Mouse (Mus musculus): ENCODE measurements around the gene Mark3. TPM values are rescaled to one million over a fixed set of nuclear protein-coding genes. Genes with fewer than 3 reads are reported as not detected.

The Mark3 gene
- total and polyA plus RNA-seq, 3 experiments, result 18.1 to 52.5 (median 50.6) TPM

GRCm38 (mm10) chr12:111664144-111664634, 89.9 kb downstream of the Mark3 start:
- no peak overlapping the region for H3K9ac ChIP-seq (ENCODE audit: low read depth, low read length)
- peak overlapping the region; percentile 21 for H3K27ac ChIP-seq
- no peaks in the 10 kb centered on the region for H3K36me3 ChIP-seq (ENCODE audit: control insufficient read depth, insufficient read depth, low read length)
- H3K4me3 ChIP-seq, result no peak overlapping the region
- no peaks in the 10 kb centered on the region for H3K79me2 ChIP-seq (replicated peaks; ENCODE audit: control insufficient read depth, insufficient read depth, low read length)
- TF ChIP-seq EP300 (IDR thresholded peaks at IDR 0.05; ENCODE audit: insufficient read depth, low read depth, low read length) (peak; percentile 64; the same call in 1 of the 2 replicates), CTCF (IDR thresholded peaks at IDR 0.05) (no peak)
- 54% methylated on average over 6 of the region's 6 CpGs for WGBS
- peaks cover 7% of the 10 kb centered on the region; the same call in 1 of the 2 replicates for H3K4me1 ChIP-seq (ENCODE audit: control insufficient read depth, insufficient read depth, low read length)
- intact Hi-C loops (cut with DNase I), result no loop called here
- DNase-seq, result peak; percentile 61 to 73
- H3K27me3 ChIP-seq (ENCODE audit: control insufficient read depth, insufficient read depth, low read length), result no peaks in the 10 kb centered on the region

DNA sequence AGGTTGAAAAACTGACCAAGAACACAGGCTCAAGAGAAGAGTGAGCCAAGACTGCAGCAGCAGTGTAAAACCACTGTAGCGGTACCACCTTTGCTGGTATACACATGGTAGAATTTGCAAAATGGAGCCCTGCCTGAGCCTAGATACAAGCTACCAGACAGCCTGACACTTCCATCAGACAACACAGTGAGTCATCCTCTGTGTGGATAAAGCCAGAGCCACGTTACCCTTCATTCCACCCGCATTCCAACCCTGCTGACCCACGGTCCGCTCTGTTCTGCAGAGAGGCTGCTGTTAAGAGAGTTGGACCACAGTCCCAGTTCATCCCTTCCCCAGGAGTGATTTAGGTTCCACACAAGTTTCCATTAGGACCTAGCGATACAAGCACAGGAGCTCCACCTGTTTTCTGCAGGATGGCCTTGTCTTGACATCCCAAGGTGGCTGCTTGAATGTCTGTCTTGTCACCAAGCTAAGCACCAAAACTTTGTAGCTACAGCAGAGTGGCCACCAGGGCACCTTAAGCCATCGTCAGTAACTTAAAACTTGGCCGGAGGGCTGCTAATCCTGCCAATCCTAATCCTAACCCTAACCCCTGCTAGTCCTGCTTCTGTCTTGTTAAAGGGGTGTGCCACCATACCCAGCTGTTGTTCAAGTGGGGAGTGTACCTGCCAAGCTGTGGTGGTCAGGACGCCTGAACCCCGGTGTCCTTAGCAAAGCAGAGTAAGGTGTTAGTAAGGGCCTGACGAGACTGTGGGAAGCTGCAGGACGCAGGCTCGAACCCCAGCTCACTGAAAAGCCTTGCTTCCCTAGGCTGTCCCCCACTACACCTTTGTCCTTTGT, 90.9 kb downstream of the Mark3 start:
- intact Hi-C loops (cut with DNase I), result no loop called here
- TF ChIP-seq EP300 (IDR thresholded peaks at IDR 0.05; ENCODE audit: insufficient read depth, low read depth, low read length), result no peak
- no peak for TF ChIP-seq CTCF (IDR thresholded peaks at IDR 0.05)
- no peak for TF ChIP-seq POLR2A (IDR thresholded peaks at IDR 0.05; ENCODE audit: insufficient read depth, low read depth, low read length)

DNA sequence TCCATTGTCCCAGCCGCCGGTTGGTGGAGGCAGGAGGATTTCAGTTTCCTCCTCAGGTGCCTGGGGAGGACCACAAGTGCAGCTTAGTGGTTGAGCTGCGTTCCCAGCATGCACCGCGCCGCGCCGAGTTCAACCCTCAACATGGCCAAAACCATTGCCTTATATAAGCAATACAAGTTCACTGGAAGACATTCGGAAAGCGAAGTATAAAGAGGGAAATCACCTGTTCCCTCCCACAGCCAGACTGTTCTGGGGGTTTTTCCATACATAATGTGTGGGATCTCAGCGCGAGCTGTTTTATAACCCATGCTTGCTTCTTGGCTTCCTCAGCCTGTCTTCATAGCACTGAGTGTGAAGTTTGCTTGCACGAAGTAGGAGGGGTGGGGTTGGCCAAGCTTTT, 92.1 kb downstream of the Mark3 start:
- no peak overlapping the region for H3K4me3 ChIP-seq
- peaks cover 11% of the 10 kb centered on the region for H3K4me1 ChIP-seq (ENCODE audit: control insufficient read depth, insufficient read depth, low read length)
- TF ChIP-seq EP300 (IDR thresholded peaks at IDR 0.05; ENCODE audit: insufficient read depth, low read depth, low read length), result no peak
- no peak for TF ChIP-seq POLR2A (IDR thresholded peaks at IDR 0.05; ENCODE audit: insufficient read depth, low read depth, low read length)
- TF ChIP-seq CTCF (IDR thresholded peaks at IDR 0.05), result no peak
- 83% methylated on average over 13 of the region's 13 CpGs for WGBS
- no peak overlapping the region for H3K9ac ChIP-seq (ENCODE audit: low read depth, low read length)
- H3K27me3 ChIP-seq (ENCODE audit: control insufficient read depth, insufficient read depth, low read length), result no peaks in the 10 kb centered on the region
- no peak overlapping the region for H3K27ac ChIP-seq
- H3K36me3 ChIP-seq (ENCODE audit: control insufficient read depth, insufficient read depth, low read length), result no peaks in the 10 kb centered on the region
- intact Hi-C loops (cut with DNase I), result no loop called here
- no peaks in the 10 kb centered on the region for H3K79me2 ChIP-seq (replicated peaks; ENCODE audit: control insufficient read depth, insufficient read depth, low read length)
- DNase-seq, result no peak

More for the DNA sequence above, 90.9 kb downstream of the Mark3 start:
- no peak for DNase-seq
- H3K36me3 ChIP-seq (ENCODE audit: control insufficient read depth, insufficient read depth, low read length), result no peaks in the 10 kb centered on the region
- H3K9ac ChIP-seq (ENCODE audit: low read depth, low read length), result no peak overlapping the region
- 74% methylated on average over 13 of the region's 13 CpGs for WGBS
- peaks cover 10% of the 10 kb centered on the region for H3K4me1 ChIP-seq (ENCODE audit: control insufficient read depth, insufficient read depth, low read length)
- no peaks in the 10 kb centered on the region for H3K27me3 ChIP-seq (ENCODE audit: control insufficient read depth, insufficient read depth, low read length)
- no peaks in the 10 kb centered on the region for H3K79me2 ChIP-seq (replicated peaks; ENCODE audit: control insufficient read depth, insufficient read depth, low read length)
- no peak overlapping the region for H3K4me3 ChIP-seq
- H3K27ac ChIP-seq, result no peak overlapping the region; the same call in 1 of the 2 replicates

- intact Hi-C loops (cut with DNase I), result no loop called here
- no peak overlapping the region for H3K9ac ChIP-seq (ENCODE audit: low read depth, low read length)
- peaks cover 13% of the 10 kb centered on the region for H3K4me1 ChIP-seq (ENCODE audit: control insufficient read depth, insufficient read depth, low read length)
- DNase-seq, result no peak
- H3K79me2 ChIP-seq (replicated peaks; ENCODE audit: control insufficient read depth, insufficient read depth, low read length), result no peaks in the 10 kb centered on the region
- H3K4me3 ChIP-seq, result no peak overlapping the region
- H3K27me3 ChIP-seq (ENCODE audit: control insufficient read depth, insufficient read depth, low read length), result no peaks in the 10 kb centered on the region
- H3K27ac ChIP-seq, result no peak overlapping the region
- no peaks in the 10 kb centered on the region for H3K36me3 ChIP-seq (ENCODE audit: control insufficient read depth, insufficient read depth, low read length)
- WGBS, result 90% methylated on average over 5 of the region's 5 CpGs
- TF ChIP-seq EP300 (IDR thresholded peaks at IDR 0.05; ENCODE audit: insufficient read depth, low read depth, low read length), result no peak
- TF ChIP-seq POLR2A (IDR thresholded peaks at IDR 0.05; ENCODE audit: insufficient read depth, low read depth, low read length), result no peak
- TF ChIP-seq CTCF (IDR thresholded peaks at IDR 0.05), result no peak
Observed at GRCm38 (mm10) chr12:111667421-111667820, 93.1 kb downstream of the Mark3 start.

DNA sequence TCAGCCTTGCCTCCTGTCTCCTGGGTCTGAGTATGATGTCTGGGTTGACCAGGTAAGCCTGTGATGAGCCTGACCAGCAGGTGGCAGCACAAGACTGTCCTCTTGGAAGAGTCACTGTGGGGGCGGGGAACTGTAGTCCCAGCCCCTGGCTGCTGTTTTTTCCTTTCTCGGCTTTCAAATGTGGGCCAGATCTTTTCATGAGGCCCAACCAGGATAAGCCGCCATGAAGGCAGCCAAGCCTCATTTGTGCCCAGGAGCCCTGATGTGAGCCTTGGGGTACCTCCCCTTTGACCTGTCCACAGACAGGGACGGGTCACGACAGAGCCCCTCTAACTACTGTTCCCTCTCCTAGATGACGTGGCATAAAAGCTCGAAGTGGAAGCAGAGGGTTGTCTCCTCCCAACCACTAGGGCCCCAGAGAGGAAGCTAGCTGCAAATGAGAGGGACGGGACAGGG, 94.2 kb downstream of the Mark3 start:
- TF ChIP-seq EP300 (IDR thresholded peaks at IDR 0.05; ENCODE audit: insufficient read depth, low read depth, low read length), result peak; percentile 100
- TF ChIP-seq CTCF (IDR thresholded peaks at IDR 0.05), result peak; percentile 92
- 0 out of 2 replicates have a peak, but pooled peaks have one; percentile 27 for TF ChIP-seq POLR2A (IDR thresholded peaks at IDR 0.05; ENCODE audit: insufficient read depth, low read depth, low read length)
- DNase-seq, result peak; percentile 93 to 97
- peak overlapping the region; percentile 52 for H3K9ac ChIP-seq (ENCODE audit: low read depth, low read length)
- peaks cover 14% of the 10 kb centered on the region for H3K4me1 ChIP-seq (ENCODE audit: control insufficient read depth, insufficient read depth, low read length)
- H3K27me3 ChIP-seq (ENCODE audit: control insufficient read depth, insufficient read depth, low read length), result no peaks in the 10 kb centered on the region
- under 1% methylated on average over 8 of the region's 8 CpGs for WGBS
- H3K36me3 ChIP-seq (ENCODE audit: control insufficient read depth, insufficient read depth, low read length), result no peaks in the 10 kb centered on the region
- peak overlapping the region; percentile 99 for H3K27ac ChIP-seq
- H3K4me3 ChIP-seq, result no peak overlapping the region; the same call in 1 of the 2 replicates
- H3K79me2 ChIP-seq (replicated peaks; ENCODE audit: control insufficient read depth, insufficient read depth, low read length), result no peaks in the 10 kb centered on the region
- intact Hi-C loops (cut with DNase I), result loop anchor here (1.0 to 2.0 kb wide), 3 partner anchors 28 to 278 kb away; no protein-coding TSS in a partner anchor

Measured in heart, adult 2 months (tissue).